Mouse (Mus musculus) brain, adult 2 months (tissue): ENCODE results near the gene Itga11.
A peak's percentile ranks its signal among the peaks of the same experiment; 100 is the strongest.
"Not testable (repeated sequence)": the region's sequence is repeated elsewhere in the genome, so short reads cannot be mapped to it uniquely, and the experiment has no call there.

ENCODE experiments used
- DNase-seq: peaks from one replicate; pipeline ENCODE4 v3.0.0; 2011; ENCODE audit warnings: low read depth, low spot score

Gene Itga11

GRCm38 (mm10) chr9:62817828-62818614, 140.4 kb downstream of the Itga11 start:
- DNase-seq, result peak; percentile 21

- DNase-seq, result no peak
Measured at GRCm38 (mm10) chr9:62819494-62819893, 141.9 kb downstream of the Itga11 start.

GRCm38 (mm10) chr9:62819910-62820309, 142.3 kb downstream of the Itga11 start:
- not testable (repeated sequence) for DNase-seq

GRCm38 (mm10) chr9:62820829-62821228, 143.2 kb downstream of the Itga11 start:
- DNase-seq, result no peak

- DNase-seq, result no peak
Measured at GRCm38 (mm10) chr9:62821811-62822210, 144.2 kb downstream of the Itga11 start.

- no peak for DNase-seq
Measured at GRCm38 (mm10) chr9:62825791-62826393, 148.3 kb downstream of the Itga11 start.

GRCm38 (mm10) chr9:62826456-62826855, 148.8 kb downstream of the Itga11 start:
- no peak for DNase-seq

- peak; percentile 69 for DNase-seq
Measured at GRCm38 (mm10) chr9:62827939-62828652, 150.5 kb downstream of the Itga11 start.

GRCm38 (mm10) chr9:62828662-62829086, 151.0 kb downstream of the Itga11 start:
- peak; percentile 99 for DNase-seq

GRCm38 (mm10) chr9:62829877-62830276, 152.3 kb downstream of the Itga11 start:
- DNase-seq, result no peak
